Mouse (Mus musculus): Measurements from ENCODE around the gene Ddx49. TPM values are rescaled to one million over a fixed set of nuclear protein-coding genes. Genes with fewer than 3 reads are reported as not detected.
A peak's percentile ranks its signal among the peaks of the same experiment; 100 is the strongest.

Ddx49 gene
- polyA plus RNA-seq, 1 experiment from 2014 or later = 41.9 TPM

DNA sequence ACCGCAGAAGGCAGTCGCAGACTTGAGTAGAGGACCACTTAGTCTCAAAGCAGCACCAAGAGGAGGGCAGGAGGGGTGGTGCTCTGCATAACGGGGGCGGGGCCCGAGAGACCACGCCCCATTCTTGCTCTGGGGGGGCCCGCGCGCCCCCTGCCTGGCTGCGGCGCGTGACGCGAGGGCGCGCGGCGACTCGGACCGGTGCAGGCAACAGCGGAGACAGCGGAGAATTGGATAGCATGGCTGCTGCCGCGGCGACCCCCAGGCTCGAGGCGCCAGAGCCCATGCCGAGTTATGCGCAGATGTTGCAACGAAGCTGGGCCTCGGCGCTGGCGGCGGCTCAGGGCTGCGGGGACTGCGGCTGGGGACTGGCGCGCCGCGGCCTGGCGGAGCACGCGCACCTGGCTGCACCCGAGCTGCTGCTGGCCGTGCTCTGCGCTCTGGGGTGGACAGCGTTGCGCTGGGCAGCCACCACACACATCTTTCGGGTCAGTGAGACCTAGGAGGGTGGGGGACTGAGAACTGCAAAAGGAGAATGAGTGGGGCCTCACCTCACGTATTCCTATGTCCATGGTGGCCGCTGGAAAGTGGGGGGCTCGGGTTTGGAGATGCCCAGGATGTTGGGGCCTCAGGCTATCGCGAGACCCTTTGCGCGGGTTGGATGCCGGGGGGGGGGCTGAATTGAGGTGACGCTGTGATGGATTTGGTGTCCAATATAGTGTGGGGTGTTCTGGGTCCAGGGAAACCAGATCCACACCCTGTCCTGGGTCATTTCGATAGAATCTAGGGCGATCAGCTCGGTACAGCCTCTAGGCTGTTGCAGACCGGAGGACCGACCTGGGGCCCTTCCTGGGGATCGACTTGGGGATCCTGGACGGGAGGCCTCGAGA is 13.6 kb upstream of the Ddx49 start, which contains the start of gene Cers1:
Cers1 (plus strand) TSS at position 152 of the 887 bp plus-strand sequence.
- H3K4me1 ChIP-seq (replicated peaks) = peaks cover 37% of the 10 kb centered on the region
- peak within 1 kb of the TSS; percentile 93 for H3K27ac ChIP-seq (replicated peaks)
- H3K9ac ChIP-seq = peak within 1 kb of the TSS; percentile 84
- H3K36me3 ChIP-seq = peaks cover 54% of the 10 kb centered on the region
- no peaks in the 10 kb centered on the region for H3K9me3 ChIP-seq
- peak; percentile 58 for ATAC-seq (ENCODE audit: low read depth)
- H3K27me3 ChIP-seq = no peaks in the 10 kb centered on the region
- H3K4me2 ChIP-seq = peak within 1 kb of the TSS; percentile 82
- peak within 1 kb of the TSS; percentile 68 for H3K4me3 ChIP-seq
- WGBS = 1% methylated on average over 66 of the region's 66 CpGs

DNA sequence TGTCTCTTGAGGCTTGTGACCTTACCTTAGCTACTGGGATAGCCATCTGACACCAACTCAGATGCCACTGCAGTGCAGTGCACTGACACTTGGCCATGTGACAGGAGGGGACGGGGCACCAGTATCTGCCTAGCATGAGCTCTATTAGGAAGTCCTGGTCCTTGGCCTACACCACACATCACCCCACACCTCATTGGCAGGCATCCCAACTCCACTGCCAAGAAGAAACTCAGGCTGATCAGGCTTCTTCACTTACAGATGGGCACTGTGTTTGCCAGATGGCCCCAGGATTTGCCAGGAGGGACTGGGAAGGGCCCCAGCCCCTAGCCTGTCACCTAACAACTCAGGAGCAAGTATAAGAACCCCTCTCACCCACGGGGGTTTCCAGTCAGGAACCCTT is 11.1 kb upstream of the Ddx49 start:
- ATAC-seq (ENCODE audit: low read depth) = no peak
- H3K27me3 ChIP-seq = no peaks in the 10 kb centered on the region
- no peak overlapping the region for H3K4me2 ChIP-seq
- no peaks in the 10 kb centered on the region for H3K9me3 ChIP-seq
- H3K9ac ChIP-seq = no peak overlapping the region
- H3K4me1 ChIP-seq (replicated peaks) = peaks cover 36% of the 10 kb centered on the region
- H3K4me3 ChIP-seq = no peak overlapping the region
- H3K27ac ChIP-seq (replicated peaks) = no peak overlapping the region
- WGBS = 90% methylated on average over 2 of the region's 2 CpGs
- peaks cover 54% of the 10 kb centered on the region for H3K36me3 ChIP-seq

DNA sequence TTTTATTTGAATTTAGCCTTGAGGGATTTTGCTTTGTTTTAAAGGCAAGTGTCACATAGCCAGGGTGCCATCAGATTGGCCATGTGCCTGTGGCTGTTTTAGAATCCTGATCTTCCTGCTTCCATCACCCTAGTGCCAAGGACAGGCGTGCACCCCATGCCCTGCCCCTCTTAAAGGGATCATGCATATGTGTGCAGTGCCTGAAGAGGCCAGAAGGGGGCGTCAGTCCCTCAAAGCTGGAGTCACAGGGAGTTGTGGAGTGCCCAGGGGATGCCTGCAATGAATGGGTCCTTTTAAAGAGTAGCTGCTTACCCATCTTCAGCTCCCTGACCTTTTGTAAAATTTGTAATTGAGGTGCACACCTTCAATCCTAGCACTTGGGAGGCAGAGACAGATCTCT is 7.0 kb upstream of the Ddx49 start:
- 30% methylated on average over 2 of the region's 2 CpGs for WGBS
- ATAC-seq (ENCODE audit: low read depth) = no peak
- H3K9ac ChIP-seq = no peak overlapping the region
- no peak overlapping the region for H3K27ac ChIP-seq (replicated peaks)
- peaks cover 88% of the 10 kb centered on the region for H3K36me3 ChIP-seq
- H3K27me3 ChIP-seq = no peaks in the 10 kb centered on the region
- peaks cover 3% of the 10 kb centered on the region for H3K4me1 ChIP-seq (replicated peaks)
- H3K9me3 ChIP-seq = no peaks in the 10 kb centered on the region
- H3K4me3 ChIP-seq = no peak overlapping the region
- H3K4me2 ChIP-seq = no peak overlapping the region

DNA sequence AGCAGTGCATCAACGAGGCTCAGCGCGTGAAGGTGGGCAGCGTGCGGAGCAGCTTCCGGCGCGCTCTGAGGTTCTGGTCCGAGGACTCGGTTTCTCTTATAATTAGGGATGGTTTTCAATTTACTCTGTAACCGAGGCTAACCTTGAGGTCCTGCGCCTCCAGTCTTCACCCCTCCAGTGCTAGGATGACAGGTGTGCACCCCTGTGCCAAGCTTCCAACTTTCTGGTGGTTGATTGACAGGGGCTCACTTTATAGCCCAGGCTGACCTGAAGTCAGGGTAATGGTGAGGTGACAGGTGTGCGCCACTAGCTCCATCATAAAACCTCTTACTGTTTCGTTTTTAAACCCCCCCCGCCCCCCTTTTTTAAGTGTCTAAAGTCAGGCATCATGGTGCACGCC is 612 bp upstream of the Ddx49 start:
- Histone ChIP-seq H3K9ac (peak overlapping the region; percentile 86), H3K4me3 (peak overlapping the region; percentile 91), H3K27me3 (no peaks in the 10 kb centered on the region), H3K4me2 (peak overlapping the region; percentile 96), H3K4me1 (replicated peaks) (peaks cover 30% of the 10 kb centered on the region), H3K36me3 (peaks cover 53% of the 10 kb centered on the region), H3K9me3 (no peaks in the 10 kb centered on the region), H3K27ac (replicated peaks) (peak overlapping the region; percentile 67)
- ATAC-seq (ENCODE audit: low read depth) = peak; percentile 54
- 4% methylated on average over 16 of the region's 16 CpGs for WGBS

DNA sequence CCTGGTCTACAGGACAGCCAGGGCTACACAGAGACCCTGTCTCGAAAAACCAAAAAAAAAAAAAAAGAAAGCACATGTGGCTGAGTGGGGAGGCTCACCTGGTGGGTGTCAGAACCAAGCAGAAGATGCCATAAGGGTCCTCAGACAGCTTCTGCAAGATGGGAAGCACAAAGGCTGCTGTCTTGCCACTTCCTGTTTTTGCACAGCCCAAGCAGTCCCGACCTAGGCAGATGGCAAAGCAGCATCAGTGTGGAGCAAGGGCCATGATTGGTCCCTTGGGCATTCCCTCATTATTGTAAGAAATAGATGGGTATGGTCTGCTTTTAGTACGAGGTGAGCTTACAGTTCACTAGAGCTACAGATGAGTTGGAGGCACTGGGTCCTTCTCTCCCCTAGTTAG is 1.4 kb downstream of the Ddx49 start:
- Histone ChIP-seq H3K36me3 (peaks cover 56% of the 10 kb centered on the region), H3K27me3 (no peaks in the 10 kb centered on the region), H3K27ac (replicated peaks) (no peak overlapping the region), H3K4me1 (replicated peaks) (peaks cover 30% of the 10 kb centered on the region), H3K9ac (no peak overlapping the region), H3K4me3 (no peak overlapping the region), H3K9me3 (no peaks in the 10 kb centered on the region), H3K4me2 (peak overlapping the region; percentile 96)
- no peak for ATAC-seq (ENCODE audit: low read depth)
- 77% methylated on average over 3 of the region's 3 CpGs for WGBS

DNA sequence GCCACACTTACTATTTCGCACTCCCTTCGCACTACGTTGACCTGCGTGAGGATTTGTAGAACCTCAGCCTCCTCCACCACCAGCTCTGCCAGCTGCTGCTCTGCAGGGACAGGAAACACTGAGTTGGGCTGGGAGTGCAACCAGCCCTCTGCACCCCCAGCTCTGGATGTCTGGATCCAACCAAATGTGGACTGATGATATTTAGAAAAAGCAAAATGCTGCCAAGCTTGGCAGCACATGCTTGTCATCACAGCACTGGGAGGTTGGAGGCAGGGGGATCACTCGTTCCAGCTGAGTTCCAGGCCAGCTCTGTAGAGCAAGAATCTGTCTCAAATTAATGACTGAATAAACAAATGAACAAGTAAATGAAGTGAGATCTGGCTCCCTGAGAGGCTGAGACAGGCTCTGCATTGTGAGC is 8.3 kb downstream of the Ddx49 start:
- H3K4me2 ChIP-seq = no peak overlapping the region
- H3K4me1 ChIP-seq (replicated peaks) = no peaks in the 10 kb centered on the region
- no peak for ATAC-seq (ENCODE audit: low read depth)

DNA sequence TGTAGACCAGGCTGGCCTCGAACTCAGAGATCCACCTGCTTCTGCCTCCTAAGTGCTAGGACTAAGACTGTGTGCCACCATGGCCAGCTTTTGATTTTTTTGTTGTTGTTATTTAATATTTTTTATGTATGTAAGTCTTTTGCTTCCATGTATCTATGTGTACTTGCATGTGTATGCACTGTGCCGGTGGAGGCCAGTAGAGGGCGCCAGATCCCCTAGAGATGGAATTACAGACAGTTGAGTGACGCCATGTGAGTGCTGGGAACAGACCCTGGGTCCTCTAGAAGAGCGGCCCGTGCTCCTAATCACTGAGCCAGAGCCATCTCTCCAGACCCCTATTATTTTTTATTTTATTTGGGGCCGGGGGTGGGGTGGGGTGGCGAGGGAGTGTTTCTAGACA is 15.6 kb downstream of the Ddx49 start:
- Histone ChIP-seq H3K4me3 (no peak overlapping the region), H3K9me3 (no peaks in the 10 kb centered on the region), H3K27me3 (no peaks in the 10 kb centered on the region), H3K36me3 (peaks cover 69% of the 10 kb centered on the region), H3K4me1 (replicated peaks) (peaks cover 23% of the 10 kb centered on the region), H3K9ac (no peak overlapping the region), H3K4me2 (no peak overlapping the region), H3K27ac (replicated peaks) (no peak overlapping the region)
- WGBS = 94% methylated on average over 8 of the region's 8 CpGs
- ATAC-seq (ENCODE audit: low read depth) = no peak

More for the DNA sequence above, 8.3 kb downstream of the Ddx49 start:
- no peak overlapping the region for H3K9ac ChIP-seq
- 79% methylated on average over 5 of the region's 5 CpGs for WGBS
- no peaks in the 10 kb centered on the region for H3K9me3 ChIP-seq
- H3K27me3 ChIP-seq = no peaks in the 10 kb centered on the region
- H3K27ac ChIP-seq (replicated peaks) = no peak overlapping the region
- no peak overlapping the region for H3K4me3 ChIP-seq
- H3K36me3 ChIP-seq = peaks cover 95% of the 10 kb centered on the region

DNA sequence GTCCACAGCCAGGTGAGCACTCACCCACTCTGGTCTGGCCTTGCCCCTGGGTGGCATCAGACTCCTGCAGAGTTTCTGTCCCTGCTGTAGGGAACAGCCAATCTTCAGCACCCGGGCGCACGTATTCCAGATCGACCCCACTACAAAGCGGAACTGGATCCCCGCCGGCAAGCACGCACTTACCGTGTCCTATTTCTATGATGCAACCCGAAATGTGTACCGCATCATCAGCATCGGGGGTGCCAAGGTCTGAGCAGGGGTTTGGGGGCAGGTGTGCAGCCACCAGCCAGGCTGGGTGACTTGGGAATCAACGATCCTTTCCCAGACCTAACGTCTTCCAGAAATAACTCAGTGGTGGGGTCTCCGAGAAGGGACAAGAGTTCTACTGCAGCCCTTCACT is 17.0 kb downstream of the Ddx49 start:
- peaks cover 55% of the 10 kb centered on the region for H3K36me3 ChIP-seq
- H3K4me3 ChIP-seq = no peak overlapping the region
- no peaks in the 10 kb centered on the region for H3K9me3 ChIP-seq
- no peaks in the 10 kb centered on the region for H3K27me3 ChIP-seq
- no peak overlapping the region for H3K4me2 ChIP-seq
- H3K27ac ChIP-seq (replicated peaks) = no peak overlapping the region
- H3K4me1 ChIP-seq (replicated peaks) = peaks cover 23% of the 10 kb centered on the region
- WGBS = 98% methylated on average over 15 of the region's 15 CpGs
- no peak overlapping the region for H3K9ac ChIP-seq
- no peak for ATAC-seq (ENCODE audit: low read depth)

DNA sequence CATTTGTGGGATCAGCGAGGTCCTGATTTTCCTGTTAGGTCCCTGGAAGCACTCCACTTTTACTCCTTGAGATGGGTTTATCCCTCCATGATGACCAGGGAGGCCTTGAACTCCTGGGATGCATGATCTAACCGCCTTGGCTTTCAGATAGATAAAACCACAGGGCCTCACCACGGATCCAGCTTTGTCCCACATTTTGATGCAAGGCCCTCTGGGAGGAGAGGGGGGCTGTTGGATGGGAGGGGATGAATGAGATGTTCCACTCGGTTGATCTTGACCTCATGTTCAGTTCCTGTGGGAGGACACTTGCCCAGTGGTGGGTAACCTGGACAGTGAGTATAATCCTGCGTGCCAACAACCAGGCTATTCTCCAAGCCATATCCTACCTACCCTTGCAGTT is 17.9 kb downstream of the Ddx49 start:
- H3K4me1 ChIP-seq (replicated peaks) = peaks cover 23% of the 10 kb centered on the region
- H3K4me2 ChIP-seq = peak overlapping the region; percentile 89
- H3K9ac ChIP-seq = no peak overlapping the region
- no peak overlapping the region for H3K27ac ChIP-seq (replicated peaks)
- no peaks in the 10 kb centered on the region for H3K9me3 ChIP-seq
- no peaks in the 10 kb centered on the region for H3K27me3 ChIP-seq
- peaks cover 47% of the 10 kb centered on the region for H3K36me3 ChIP-seq
- peak overlapping the region; percentile 76; the same call in 1 of the 2 replicates for H3K4me3 ChIP-seq
- WGBS = 80% methylated on average over 5 of the region's 5 CpGs
- no peak for ATAC-seq (ENCODE audit: low read depth)

DNA sequence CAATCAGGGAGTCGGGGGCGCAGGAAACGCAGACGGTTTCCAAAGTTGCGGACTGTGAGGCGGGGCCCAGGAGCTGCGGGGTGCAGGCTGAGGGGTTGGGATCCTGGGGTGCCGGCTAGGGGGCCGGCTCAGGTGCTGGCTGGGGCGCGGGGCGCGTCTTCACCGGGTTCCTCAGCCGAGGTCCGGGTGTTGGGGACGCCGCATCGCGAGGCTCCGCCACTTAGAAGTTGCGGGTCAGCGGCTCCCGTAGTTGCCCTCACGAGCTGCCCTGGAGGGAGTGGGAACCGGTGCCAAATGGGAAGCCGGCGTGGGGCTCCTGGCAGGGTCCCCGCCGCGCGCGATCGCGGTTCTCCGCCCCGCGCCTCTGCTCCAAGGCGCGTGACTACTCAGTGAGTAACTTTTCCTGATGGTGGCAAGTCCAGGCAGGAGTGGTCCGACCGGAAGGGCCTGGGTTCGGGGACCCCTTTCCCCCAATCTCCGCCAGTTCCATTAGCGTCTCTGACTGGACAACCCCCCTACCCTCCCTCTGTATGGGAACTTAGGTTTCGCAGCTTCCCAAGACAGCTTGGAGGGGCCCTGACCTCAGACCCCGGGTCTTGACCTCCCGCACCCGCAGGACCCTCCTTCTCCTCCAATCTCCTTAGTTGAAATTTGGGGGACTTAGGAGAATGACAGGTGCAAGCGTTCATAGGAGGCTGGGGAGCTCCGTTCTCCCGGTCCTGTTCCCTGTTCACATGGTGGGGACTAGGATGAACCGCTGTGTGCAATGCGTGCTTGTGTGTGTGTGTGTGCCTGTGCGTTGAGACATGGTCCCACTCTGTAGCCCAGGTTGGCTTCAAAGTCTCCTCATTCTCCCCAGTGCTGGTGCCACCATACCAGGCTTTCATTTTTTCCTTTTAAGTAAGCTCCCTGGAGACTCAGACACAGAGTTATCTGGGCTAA is 18.9 kb downstream of the Ddx49 start:
- peak; percentile 74 for ATAC-seq (ENCODE audit: low read depth)
- peak overlapping the region; percentile 76 for H3K4me3 ChIP-seq
- under 1% methylated on average over 55 of the region's 55 CpGs for WGBS

DNA sequence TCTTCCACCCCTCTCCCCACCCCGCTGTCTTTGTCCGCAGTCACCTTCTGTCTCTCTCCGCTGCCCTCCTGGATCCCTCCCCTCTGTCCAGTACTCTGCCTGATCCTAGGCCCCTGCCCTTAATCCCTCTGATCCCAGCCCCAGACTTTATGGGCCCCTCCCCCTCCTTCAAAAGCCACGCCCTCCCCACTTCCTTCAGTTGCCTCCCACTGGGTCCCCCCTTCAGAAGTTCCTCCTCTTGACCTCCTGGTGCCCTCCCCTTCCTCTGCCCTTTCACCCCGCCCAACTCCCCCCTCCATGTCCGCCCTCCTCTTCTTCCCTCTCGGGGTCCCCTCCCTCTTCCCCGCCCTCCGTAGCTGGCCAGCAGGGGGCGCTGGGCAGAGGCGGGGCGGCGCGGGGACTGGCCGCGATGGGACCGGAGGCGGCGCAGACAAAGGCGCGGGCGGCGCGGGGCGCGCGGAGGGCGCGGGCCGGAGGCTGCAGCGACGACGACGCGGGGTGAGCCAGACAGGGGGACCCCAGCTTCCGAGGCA is 19.6 kb downstream of the Ddx49 start, which contains the start of gene Homer3:
Homer3 (plus strand) TSS at position 225 of the 533 bp plus-strand sequence.
- Histone ChIP-seq H3K4me3 (peak within 1 kb of the TSS; percentile 76), H3K27ac (replicated peaks) (peak within 1 kb of the TSS; percentile 50), H3K36me3 (peaks cover 29% of the 10 kb centered on the region), H3K27me3 (no peaks in the 10 kb centered on the region), H3K4me1 (replicated peaks) (peaks cover 27% of the 10 kb centered on the region), H3K4me2 (peak within 1 kb of the TSS; percentile 89), H3K9me3 (no peaks in the 10 kb centered on the region), H3K9ac (peak within 1 kb of the TSS; percentile 88)
- peak; percentile 88 for ATAC-seq (ENCODE audit: low read depth)
- 2% methylated on average over 35 of the region's 36 CpGs for WGBS

More for the DNA sequence above, 18.9 kb downstream of the Ddx49 start:
- Histone ChIP-seq H3K9me3 (no peaks in the 10 kb centered on the region), H3K27me3 (no peaks in the 10 kb centered on the region), H3K4me2 (peak overlapping the region; percentile 89), H3K4me1 (replicated peaks) (peaks cover 23% of the 10 kb centered on the region), H3K9ac (peak overlapping the region; percentile 88), H3K27ac (replicated peaks) (peak overlapping the region; percentile 50; the same call in 1 of the 2 replicates), H3K36me3 (peaks cover 37% of the 10 kb centered on the region)

Measured in neural tube, embryonic 13.5 days (tissue).